7 mouse cellular contexts compared by ENCODE assay signal in genomic region chr12:8320084-8320713, GRCm38 (mm10). TPM values are rescaled to one million over a fixed set of nuclear protein-coding genes. Genes with fewer than 3 reads are reported as not detected.
DNase-seq lines count a peak whose midpoint lies in the region; ATAC-seq and TF ChIP-seq lines count a peak whose summit lies in the region.

No protein-coding gene starts in this region.

- H3K9ac ChIP-seq in intestine, embryonic 16.5 days (ENCODE audit: low read depth, low read length), result no peak overlapping the region
- no peak overlapping the region for H3K9ac ChIP-seq in midbrain, embryonic 13.5 days (replicated peaks)

- peak; percentile 100; the same call in 1 of the 2 replicates for TF ChIP-seq CTCF in gastrocnemius, adult 2 months (IDR thresholded peaks at IDR 0.05)

- intact Hi-C loops in gastrocnemius, adult 2 months (cut with DNase I), result loop anchor here (1.0 kb wide), 1 partner anchor 227 kb away; no protein-coding TSS in a partner anchor
- intact Hi-C loops in left cerebral cortex, postnatal 36 days (cut with DNase I), result no loop called here

- no peaks in the 10 kb centered on the region for H3K27me3 ChIP-seq in intestine, embryonic 16.5 days (replicated peaks; ENCODE audit: control insufficient read depth, insufficient read depth, low read length)
- no peaks in the 10 kb centered on the region for H3K27me3 ChIP-seq in midbrain, embryonic 13.5 days

- H3K27ac ChIP-seq in gastrocnemius, adult 2 months, result no peak overlapping the region
- H3K27ac ChIP-seq in intestine, embryonic 16.5 days (ENCODE audit: low read length), result no peak overlapping the region
- no peak overlapping the region for H3K27ac ChIP-seq in midbrain, embryonic 13.5 days

- H3K4me3 ChIP-seq in gastrocnemius, adult 2 months, result no peak overlapping the region
- H3K4me3 ChIP-seq in intestine, embryonic 16.5 days (ENCODE audit: low read length), result no peak overlapping the region
- no peak overlapping the region for H3K4me3 ChIP-seq in midbrain, embryonic 13.5 days (replicated peaks)

- ATAC-seq in intestine, embryonic 16.5 days, result peak; percentile 48
- ATAC-seq in midbrain, embryonic 13.5 days, result peak; percentile 55

- H3K4me2 ChIP-seq in intestine, embryonic 16.5 days (ENCODE audit: low read depth, low read length), result no peak overlapping the region
- H3K4me2 ChIP-seq in midbrain, embryonic 13.5 days (replicated peaks), result no peak overlapping the region

- H3K4me1 ChIP-seq in intestine, embryonic 16.5 days (ENCODE audit: control insufficient read depth, insufficient read depth, low read length), result peaks cover under 1% of the 10 kb centered on the region; the same call in 1 of the 2 replicates
- H3K4me1 ChIP-seq in midbrain, embryonic 13.5 days (replicated peaks), result 0 out of 2 replicates have a peak, but pooled peaks cover 4% of the 10 kb centered on the region

- H3K9me3 ChIP-seq in intestine, embryonic 16.5 days (ENCODE audit: control insufficient read depth, low read length), result no peaks in the 10 kb centered on the region
- no peaks in the 10 kb centered on the region for H3K9me3 ChIP-seq in midbrain, embryonic 13.5 days

- 40% methylated on average over 5 of the region's 5 CpGs for WGBS in intestine, embryonic 16.5 days
- 49% methylated on average over 5 of the region's 5 CpGs for WGBS in midbrain, embryonic 13.5 days

- peak; percentile 71 for DNase-seq in adipocyte (ENCODE audit: low spot score)
- peak; percentile 90 to 93 for DNase-seq in cerebellum, postnatal 14 days
- peak; percentile 89 for DNase-seq in gastrocnemius, adult 2 months
- peak; percentile 80 to 84 for DNase-seq in left cerebral cortex, postnatal 36 days (ENCODE audit: low spot score in 2 of 2)
- DNase-seq in spleen, adult 12 weeks (ENCODE audit: low spot score), result peak; percentile 31

- H3K36me3 ChIP-seq in intestine, embryonic 16.5 days (ENCODE audit: control insufficient read depth, insufficient read depth, low read length), result peaks cover 2% of the 10 kb centered on the region
- H3K36me3 ChIP-seq in midbrain, embryonic 13.5 days, result peaks cover 40% of the 10 kb centered on the region

RNA-seq across cellular contexts. Expression of gene Hs1bp3, which starts 7.0 kb away (rescaled TPM):
- total RNA-seq in gastrocnemius, adult 2 months (2021), result 1 to 10 TPM; 6.1 to 7.7 TPM
- polyA plus RNA-seq in intestine, embryonic 16.5 days (2015; fragmentation: Nextera tagmentation; extraction: Ambion mirVana), result 30.3 and 32.5 TPM in 2 replicates
- total RNA-seq in left cerebral cortex, postnatal 36 days (2021), result 10 to 100 TPM in 1 of 2 experiments, 1 to 10 TPM in 1; 8.7 to 14.1 TPM
- polyA plus RNA-seq in midbrain, embryonic 13.5 days (2015; fragmentation: Nextera tagmentation; extraction: Ambion mirVana), result 7.7 and 9.0 TPM in 2 replicates

RNA-seq across cellular contexts. Expression of gene Gdf7, which starts 18.4 kb away (rescaled TPM):
- total RNA-seq in gastrocnemius, adult 2 months (2021), result not detected
- polyA plus RNA-seq in intestine, embryonic 16.5 days (2015; fragmentation: Nextera tagmentation; extraction: Ambion mirVana), result not detected in 2 replicates
- total RNA-seq in left cerebral cortex, postnatal 36 days (2021), result under 1 TPM; 0.48 to 0.67 TPM
- 0.43 and 0.58 TPM in 2 replicates for polyA plus RNA-seq in midbrain, embryonic 13.5 days (2015; fragmentation: Nextera tagmentation; extraction: Ambion mirVana)

Comparison
In these comparisons a context has a peak if more than half of its experiments do, and no peak if none do; other contexts are left out.
1. DNase-seq: peak in every context shown above with its lines; median percentile 92 in cerebellum, postnatal 14 days; 89 in gastrocnemius, adult 2 months; 82 in left cerebral cortex, postnatal 36 days; 71 in adipocyte; 31 in spleen, adult 12 weeks.